Mouse (Mus musculus): Measurements from ENCODE around the gene Vps33a. TPM values are rescaled to one million over a fixed set of nuclear protein-coding genes. Genes with fewer than 3 reads are reported as not detected.
"Not testable (repeated sequence)": the region's sequence is repeated elsewhere in the genome, so short reads cannot be mapped to it uniquely, and the experiment has no call there.

Gene Vps33a
- total RNA-seq, 2 experiments from 2014 or later = 80.6 to 82.4 TPM

DNA sequence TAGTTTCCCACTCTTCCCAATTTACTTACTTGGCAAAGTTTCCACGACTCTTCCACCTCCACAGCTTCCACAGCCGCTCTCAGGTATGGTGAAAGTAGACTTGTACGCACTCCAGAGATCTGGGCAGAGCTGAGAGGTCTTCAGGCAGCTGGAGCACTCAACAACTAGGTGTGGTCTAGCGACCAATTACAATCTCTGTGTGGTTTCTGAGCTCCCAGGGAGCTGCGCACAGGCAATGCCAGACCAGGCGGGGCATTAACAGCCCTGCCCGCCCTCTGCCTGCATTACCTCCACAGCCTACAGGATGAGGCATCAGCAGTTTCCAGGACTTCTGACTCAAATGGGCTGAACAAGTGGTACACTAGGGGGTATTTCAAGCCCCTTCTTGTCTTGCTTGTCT is 47.6 kb downstream of the Vps33a start, which contains the start of gene Gm49027:
Gene Gm49027, minus strand, starts transcription at position 208 of the 400 bp plus-strand sequence.
- peak in 1 of 2 experiments; percentile 4 for DNase-seq (ENCODE audit: extremely low spot score in 1 of 2, low spot score in 1 of 2)

DNA sequence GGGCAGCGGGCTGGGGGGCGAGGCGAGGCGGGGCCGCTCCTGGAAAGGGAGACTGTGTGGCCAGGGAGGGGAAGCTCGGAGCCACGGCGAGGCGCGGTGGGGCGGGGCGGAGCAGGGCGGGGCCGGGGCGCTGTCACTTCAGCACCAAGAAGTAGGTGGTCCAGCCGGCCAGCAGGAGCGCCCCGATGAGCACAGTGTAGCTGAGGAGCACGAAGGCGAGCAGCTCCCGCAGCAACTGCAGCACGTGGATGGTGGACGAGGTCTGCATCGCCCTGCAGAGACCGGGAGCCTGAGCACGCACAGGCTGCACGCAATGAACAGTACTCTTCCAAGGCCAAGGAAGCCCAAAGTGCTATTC is 48.5 kb downstream of the Vps33a start:
- DNase-seq (ENCODE audit: extremely low spot score in 1 of 2, low spot score in 1 of 2) = no peak

DNA sequence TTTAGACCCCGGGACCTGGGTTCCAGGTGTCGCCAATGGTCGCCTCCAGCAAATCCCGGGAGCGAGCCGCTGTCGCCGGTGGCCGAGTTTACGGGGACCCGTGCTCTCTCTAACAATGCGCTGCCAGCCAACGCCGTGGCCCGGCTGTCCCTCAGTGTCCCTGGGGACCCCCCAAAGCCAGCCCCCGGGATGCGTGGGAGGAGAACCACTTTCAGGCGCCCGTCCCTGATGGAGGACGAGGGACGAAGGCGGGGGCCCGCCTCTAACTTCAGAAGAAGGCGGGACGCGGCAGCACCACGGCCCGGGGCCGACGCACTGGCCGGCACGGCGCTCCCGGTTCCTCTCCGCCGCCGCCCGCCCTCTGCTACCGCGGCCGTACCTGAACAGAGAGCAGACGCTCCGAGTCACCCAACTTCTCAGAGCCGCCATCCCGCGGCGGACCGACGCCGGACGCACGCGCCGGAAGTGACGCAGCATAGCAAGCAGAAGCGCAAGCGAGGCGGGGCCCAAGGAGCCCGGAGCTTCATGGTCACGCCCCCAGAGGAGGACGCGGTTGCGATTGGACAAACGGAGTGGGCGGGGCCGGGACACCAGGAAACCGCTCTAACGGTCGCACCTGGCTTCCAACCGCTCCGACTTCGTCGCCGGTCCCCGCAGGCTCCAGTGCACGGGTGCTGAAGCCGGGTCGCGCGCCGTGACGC is 49.0 kb downstream of the Vps33a start, which contains the start of gene Diablo:
Gene Diablo, minus strand, starts transcription at position 485 of the 701 bp plus-strand sequence.
- DNase-seq (ENCODE audit: extremely low spot score in 1 of 2, low spot score in 1 of 2) = peak; percentile 91 to 93

DNA sequence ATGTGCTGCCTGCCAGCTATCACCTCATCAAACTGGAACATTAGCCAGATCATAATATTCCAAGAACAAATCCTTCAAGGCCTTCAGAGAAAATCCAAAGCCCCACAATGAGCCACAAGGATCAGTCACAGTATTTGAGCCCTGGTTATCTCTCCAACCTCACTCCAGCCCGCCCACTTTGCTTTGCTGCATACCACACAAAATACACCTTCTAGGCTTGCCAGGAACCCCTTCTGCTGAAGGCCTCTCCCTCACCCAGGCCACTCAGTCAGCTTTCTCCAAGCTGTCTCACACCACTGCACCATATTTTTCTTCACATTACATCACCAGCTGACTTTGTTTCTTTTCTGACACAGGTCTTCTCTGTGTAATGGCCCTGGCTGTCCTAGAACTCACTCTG is 50.7 kb downstream of the Vps33a start:
- DNase-seq (ENCODE audit: extremely low spot score in 1 of 2, low spot score in 1 of 2) = peak in 1 of 2 experiments; percentile 5

DNA sequence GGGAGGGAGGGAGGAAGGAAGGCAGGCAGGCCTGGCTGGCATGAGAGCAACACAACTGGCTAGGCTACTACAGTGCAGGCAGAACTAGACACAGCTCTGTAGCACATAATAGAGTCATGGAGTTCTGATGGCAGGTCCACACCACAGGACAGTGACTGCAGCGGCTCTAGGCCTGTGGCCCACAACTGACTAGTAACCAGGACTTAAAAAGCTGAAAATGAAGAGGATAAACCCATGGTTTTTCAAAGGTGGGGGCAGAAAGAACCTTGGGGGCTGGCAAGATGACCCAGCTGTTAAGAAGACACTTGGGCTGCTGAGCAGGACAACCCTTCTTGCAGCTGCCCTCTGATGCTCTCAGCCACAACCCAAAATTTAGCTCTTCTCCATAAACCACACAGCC is 51.2 kb downstream of the Vps33a start:
- DNase-seq (ENCODE audit: extremely low spot score in 1 of 2, low spot score in 1 of 2) = no peak

DNA sequence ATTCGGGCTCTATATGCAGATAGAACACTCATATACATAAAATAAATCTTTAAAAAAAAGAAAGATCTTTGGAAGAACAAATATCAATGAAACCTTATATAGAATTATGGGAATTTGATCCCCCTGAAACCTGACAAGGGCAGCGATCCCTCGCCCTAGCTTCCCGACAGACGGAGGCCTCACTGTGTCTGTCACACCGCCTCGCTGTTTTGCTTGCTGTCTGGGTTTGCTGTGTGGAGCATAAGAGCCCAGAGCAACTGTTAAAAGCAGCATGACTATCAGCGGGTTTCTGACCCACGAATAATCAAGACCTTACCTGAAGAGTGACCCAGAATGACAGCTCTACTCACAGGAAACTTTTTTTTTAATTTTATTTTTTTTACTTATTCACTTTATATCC is 52.2 kb downstream of the Vps33a start:
- DNase-seq (ENCODE audit: extremely low spot score in 1 of 2, low spot score in 1 of 2) = peak in 1 of 2 experiments; percentile 2

DNA sequence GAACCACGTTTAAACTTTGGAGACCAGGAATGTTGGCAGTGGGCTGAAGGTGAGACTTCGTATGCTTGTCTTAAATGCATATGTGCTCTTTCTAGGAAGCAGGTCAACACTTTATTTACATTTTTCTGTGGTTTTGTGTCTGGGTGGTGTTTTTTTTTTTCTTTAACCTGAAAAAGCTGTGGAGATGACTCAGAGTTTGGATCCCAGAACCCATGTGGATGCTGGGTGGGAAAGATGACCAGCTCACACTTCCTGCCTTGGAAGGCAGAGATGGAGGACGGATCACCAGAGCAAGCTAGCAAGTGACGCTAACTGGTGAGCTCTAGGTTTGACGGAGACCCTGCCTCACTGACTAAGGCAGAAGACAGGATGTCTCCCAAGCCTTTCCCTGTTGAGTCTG is 58.0 kb downstream of the Vps33a start:
- DNase-seq (ENCODE audit: extremely low spot score in 1 of 2, low spot score in 1 of 2) = no peak

DNA sequence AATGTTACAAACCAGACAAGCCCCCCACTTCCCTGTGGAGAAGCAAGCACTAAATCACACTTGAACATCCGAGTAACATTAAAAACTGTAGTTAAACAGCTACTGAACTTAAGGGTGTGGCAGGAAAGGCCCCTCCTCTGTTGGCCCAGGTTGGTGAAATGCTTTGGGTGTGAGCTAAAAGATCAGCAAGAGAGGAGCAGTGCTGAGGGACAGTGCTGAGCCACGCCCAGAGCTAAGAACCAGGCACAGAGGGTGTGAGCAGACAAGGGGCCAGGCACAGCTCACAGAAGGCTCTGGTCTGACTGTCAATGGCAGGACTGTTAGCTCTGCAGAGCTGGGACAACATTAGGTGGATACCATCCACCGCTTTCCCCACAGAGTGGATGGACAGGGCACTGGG is 60.7 kb downstream of the Vps33a start:
- DNase-seq (ENCODE audit: extremely low spot score in 1 of 2, low spot score in 1 of 2) = no peak

DNA sequence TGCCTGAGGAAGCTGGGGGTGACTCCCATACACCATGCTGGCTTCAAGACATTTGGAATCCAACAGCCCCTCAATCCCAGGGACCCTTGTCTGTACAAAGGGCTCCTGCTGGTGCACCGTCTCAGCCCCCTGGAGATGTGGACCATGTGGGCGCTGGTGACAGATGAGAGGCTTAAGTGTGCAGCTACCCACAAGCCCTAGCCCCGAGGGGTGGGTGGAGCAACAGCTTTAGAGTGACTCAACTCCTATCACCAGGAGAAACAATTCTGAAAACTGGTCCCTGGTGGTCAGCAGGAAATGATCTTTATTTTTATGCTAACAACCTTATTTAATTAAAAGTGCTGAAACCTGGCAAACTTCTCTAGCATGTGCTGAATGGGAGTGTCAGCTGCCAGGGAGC is 61.4 kb downstream of the Vps33a start:
- DNase-seq (ENCODE audit: extremely low spot score in 1 of 2, low spot score in 1 of 2) = not testable (repeated sequence)

DNA sequence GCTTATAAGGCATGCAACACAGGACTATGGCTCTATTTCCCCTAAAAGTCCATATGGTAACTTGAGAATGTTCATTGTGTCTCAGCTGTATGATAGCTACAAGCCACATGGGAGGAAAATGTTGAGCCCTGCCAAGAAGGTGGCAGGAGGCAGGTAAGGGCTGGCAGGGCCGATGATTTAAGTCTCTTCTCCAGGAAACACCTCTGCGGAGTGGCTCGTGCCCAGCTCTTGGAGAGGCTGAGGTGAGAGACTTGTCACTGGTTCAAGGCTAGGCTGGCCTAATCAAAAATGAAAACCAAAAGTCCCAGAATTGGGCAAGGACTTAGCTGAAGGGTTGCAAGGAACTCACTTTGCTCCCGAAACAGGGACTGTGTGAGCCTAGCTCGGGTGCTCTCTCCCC is 62.7 kb downstream of the Vps33a start, which contains the start of gene B3gnt4:
Gene B3gnt4, plus strand, starts transcription at position 301 of the 400 bp plus-strand sequence.
- no peak for DNase-seq (ENCODE audit: extremely low spot score in 1 of 2, low spot score in 1 of 2)

DNA sequence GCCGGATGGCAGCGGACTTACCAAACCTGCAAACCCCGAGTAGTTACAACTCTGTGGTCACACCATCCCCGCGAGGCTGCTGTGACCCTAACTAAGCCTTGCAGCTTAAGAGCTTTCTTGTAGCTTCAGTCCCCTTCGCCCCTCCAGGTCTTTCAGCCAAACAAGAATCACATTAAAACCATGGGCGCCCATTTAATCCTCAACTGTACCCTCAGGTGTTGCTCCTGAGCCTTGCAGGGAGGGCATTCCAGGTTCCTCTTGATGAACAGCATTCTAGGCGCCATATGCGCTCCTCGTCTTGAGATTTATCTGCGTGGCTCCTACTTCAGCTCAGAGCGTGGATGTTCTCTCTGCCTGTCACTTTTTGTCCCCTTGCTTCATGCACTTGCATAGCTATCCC is 63.9 kb downstream of the Vps33a start:
- DNase-seq (ENCODE audit: extremely low spot score in 1 of 2, low spot score in 1 of 2) = no peak

DNA sequence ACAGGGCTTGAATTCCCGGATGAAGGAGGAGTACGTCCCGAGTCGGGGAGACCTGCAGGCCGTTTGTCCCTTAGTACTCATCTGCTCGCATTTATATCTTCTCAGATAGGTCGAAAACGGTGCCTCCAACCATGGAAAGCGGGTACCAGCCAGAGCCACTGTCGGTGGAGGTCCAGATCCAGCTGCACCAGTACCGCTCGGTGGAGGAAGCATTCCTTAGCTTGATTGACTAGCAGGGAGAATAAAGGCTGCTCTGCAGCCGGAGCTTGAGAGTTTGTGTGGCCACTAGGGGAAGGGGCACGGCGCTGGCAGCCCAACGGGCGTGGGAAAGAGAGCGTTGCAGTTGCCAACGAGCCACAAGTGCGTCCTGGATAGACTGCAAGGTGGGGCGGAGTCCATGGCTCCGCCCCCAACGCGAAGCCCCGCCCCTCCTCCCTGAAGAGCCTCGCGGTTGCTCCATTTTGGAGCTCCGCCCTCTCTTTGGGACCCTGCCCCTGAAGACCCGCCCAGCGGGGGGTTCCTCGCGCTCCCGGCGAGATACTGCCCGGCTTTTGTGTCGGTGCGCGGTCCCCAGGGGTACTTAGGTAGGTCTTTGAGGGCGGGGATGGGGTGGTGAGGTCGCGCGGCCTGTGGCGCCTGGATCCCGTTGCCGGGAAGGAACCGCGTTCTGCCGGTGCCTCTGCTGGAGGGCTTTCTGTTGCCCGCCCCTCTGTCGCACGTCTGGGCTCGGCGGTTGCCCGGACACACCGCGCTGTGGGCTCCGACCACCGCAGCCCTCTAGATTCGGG is 64.7 kb downstream of the Vps33a start:
- DNase-seq (ENCODE audit: extremely low spot score in 1 of 2, low spot score in 1 of 2) = peak; percentile 62 to 73

DNA sequence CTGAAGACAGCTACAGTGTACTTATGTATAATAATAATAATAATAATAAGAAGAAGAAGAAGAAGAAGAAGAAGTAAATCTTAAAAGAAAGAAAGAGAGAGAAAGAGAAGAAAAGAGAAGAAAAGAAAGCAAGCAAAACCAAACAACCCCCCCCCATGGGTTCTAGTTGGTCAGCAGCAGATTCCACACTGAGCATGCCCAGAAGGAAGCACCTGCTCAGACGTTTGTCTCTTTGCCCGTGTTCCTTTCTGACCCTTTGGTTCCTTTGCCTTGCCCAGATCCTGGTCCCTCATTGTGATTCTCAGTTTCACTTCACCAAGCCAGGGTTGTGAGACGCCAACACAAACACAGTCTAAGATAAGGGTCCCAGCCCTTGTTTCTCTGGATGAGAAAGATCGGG is 70.9 kb downstream of the Vps33a start:
- no peak for DNase-seq (ENCODE audit: extremely low spot score in 1 of 2, low spot score in 1 of 2)

DNA sequence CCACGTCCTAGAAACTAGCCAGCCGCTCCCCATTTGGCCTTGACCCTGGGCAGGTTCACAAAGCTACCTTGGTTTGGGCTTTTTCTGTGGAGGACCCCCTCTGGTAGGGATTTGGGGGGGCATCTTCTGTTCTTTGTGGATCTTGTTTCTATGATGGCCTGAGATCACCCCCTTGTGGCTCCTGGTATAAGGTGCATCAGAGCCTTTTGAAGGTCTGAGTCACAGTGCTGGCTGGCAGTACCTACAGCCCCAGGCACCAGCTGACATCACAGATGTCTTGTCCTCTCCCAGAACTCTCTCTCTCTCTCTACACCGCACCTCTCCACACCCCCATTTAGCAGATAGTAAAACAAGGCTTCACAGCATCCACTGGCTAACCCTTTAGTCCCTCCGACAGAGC is 73.1 kb downstream of the Vps33a start:
- DNase-seq (ENCODE audit: extremely low spot score in 1 of 2, low spot score in 1 of 2) = peak in 1 of 2 experiments; percentile 34

DNA sequence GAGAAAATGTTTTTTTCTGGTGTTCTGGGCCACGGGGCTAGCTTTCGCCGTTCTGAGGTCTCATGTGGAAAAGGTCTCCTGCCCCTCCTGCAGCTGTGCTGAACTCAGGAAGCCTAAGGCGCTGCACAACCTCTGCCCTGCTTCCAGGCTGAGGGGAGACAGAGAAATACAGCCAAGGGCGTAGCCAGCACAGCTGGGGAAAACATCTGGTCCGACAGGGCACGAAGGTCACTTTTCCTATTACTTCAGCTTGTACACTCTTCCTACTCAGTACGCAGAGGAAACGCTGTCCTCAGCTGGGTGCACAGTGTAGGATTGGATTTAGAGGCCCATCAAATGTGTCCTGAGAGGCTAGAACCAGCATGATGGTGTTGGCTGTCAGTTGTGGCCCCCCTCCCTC is 82.9 kb downstream of the Vps33a start:
- DNase-seq (ENCODE audit: extremely low spot score in 1 of 2, low spot score in 1 of 2) = no peak

DNA sequence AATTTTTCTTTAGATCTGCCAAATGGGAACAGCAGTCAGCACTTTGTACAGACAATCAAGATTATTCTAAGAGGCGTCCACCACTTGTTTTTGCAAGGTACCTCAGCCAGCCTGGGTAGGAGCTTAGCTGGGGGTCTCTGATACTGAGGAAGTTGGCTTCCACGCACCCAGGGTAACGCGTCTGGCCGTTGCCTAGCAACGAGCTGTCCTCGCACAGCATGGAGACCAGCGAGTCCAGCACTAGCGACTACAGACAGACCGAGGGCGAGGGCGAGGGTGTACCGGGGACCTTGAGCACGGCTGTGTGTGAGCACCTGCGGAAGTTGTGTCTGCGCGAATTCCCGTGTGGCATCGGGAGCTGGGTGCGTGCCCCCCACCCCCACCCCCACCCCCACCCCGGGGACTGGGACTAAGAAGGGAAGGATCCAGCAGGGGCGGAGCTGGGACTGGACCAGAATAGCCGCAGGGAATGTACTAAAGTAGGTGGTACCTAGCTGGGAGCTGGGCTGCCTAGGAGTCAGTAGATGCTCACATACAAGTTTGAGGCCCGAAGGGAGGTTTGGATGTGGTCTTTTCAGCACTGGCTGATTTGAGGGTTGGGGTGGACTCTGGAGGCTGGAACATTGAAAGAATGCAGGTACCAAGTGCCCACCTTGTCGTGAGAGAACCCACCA is 83.6 kb downstream of the Vps33a start, which contains the start of the genes Lrrc43 and Il31:
Gene Lrrc43, plus strand, starts transcription at position 194 of the 674 bp plus-strand sequence.
Gene Il31, minus strand, starts transcription at position 378 of the 674 bp plus-strand sequence.
- DNase-seq (ENCODE audit: extremely low spot score in 1 of 2, low spot score in 1 of 2) = no peak

DNA sequence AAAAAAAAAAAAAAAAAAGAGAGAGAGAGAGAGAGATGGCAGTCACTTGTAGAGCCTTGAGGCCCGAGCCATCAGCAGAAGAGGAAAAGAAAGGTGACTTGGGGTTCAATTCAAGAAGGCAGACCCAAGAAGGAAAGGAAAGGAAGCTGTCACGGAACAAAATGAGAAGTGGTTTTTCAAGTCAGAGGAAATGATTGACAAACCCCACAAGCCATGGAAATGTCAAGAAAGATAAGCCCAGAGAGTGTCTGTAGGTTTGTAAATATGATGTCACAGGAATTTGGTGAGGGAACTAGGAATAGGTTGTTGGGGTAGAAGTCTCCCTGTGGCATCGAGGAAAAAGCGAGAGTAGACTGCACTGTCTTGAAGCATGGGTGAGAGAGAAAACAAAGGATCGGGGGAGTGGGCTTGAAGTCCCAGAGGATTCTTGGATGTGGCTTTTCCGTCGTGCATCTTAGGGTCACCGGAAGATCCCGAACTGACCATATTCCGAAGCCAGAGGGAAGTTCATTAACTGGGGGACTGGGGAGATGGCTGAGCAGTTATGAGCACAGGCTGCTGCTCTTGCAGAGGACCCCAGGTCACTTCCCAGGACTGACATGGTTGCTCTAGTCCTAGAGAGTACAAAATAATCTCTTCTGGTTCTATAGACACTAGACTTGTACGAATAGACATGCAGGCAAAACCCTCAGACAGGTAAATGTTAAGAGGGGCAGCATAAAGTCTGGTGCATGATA is 85.0 kb downstream of the Vps33a start:
- no peak for DNase-seq (ENCODE audit: extremely low spot score in 1 of 2, low spot score in 1 of 2)
